Mouse (Mus musculus): ENCODE data around the gene Iqschfp. TPM values are rescaled to one million over a fixed set of nuclear protein-coding genes. Genes with fewer than 3 reads are reported as not detected.

Iqschfp gene
- polyA plus RNA-seq, 1 experiment from 2014 or later: not detected

GRCm38 (mm10) chr3:68534571-68535051 is 642.6 kb downstream of the Iqschfp start:
- Histone ChIP-seq H3K9ac (no peak overlapping the region), H3K4me3 (no peak overlapping the region), H3K4me2 (replicated peaks) (no peak overlapping the region), H3K27ac (no peak overlapping the region), H3K4me1 (peaks cover 22% of the 10 kb centered on the region), H3K36me3 (no peaks in the 10 kb centered on the region), H3K9me3 (peaks cover 9% of the 10 kb centered on the region), H3K27me3 (no peaks in the 10 kb centered on the region)
- ATAC-seq (ENCODE audit: low FRiP score, low read depth): no peak
- WGBS: 22% methylated on average over 7 of the region's 7 CpGs

GRCm38 (mm10) chr3:68535160-68535728 is 643.2 kb downstream of the Iqschfp start:
- Histone ChIP-seq H3K36me3 (no peaks in the 10 kb centered on the region), H3K27ac (no peak overlapping the region)
- no peak for ATAC-seq (ENCODE audit: low FRiP score, low read depth)

GRCm38 (mm10) chr3:68536071-68536470 is 644.0 kb downstream of the Iqschfp start:
- WGBS: 62% methylated on average over 3 of the region's 3 CpGs

More at GRCm38 (mm10) chr3:68535160-68535728, 643.2 kb downstream of the Iqschfp start:
- H3K4me1 ChIP-seq: peaks cover 25% of the 10 kb centered on the region
- no peak overlapping the region for H3K9ac ChIP-seq
- H3K4me3 ChIP-seq: no peak overlapping the region
- H3K9me3 ChIP-seq: peaks cover 9% of the 10 kb centered on the region
- 79% methylated on average over 7 of the region's 7 CpGs for WGBS
- H3K27me3 ChIP-seq: peaks cover 2% of the 10 kb centered on the region; the same call in 1 of the 2 replicates
- no peak overlapping the region for H3K4me2 ChIP-seq (replicated peaks)

GRCm38 (mm10) chr3:68541688-68542087 is 649.7 kb downstream of the Iqschfp start:
- Histone ChIP-seq H3K9ac (no peak overlapping the region), H3K27ac (no peak overlapping the region), H3K36me3 (no peaks in the 10 kb centered on the region), H3K4me3 (no peak overlapping the region), H3K9me3 (peaks cover 3% of the 10 kb centered on the region; the same call in 1 of the 2 replicates), H3K4me1 (peaks cover 14% of the 10 kb centered on the region), H3K27me3 (peaks cover 18% of the 10 kb centered on the region; the same call in 1 of the 2 replicates), H3K4me2 (replicated peaks) (no peak overlapping the region)
- 79% methylated on average over 8 of the region's 8 CpGs for WGBS
- no peak for ATAC-seq (ENCODE audit: low FRiP score, low read depth)

More at GRCm38 (mm10) chr3:68536071-68536470, 644.0 kb downstream of the Iqschfp start:
- H3K27me3 ChIP-seq: peaks cover 9% of the 10 kb centered on the region; the same call in 1 of the 2 replicates
- H3K9ac ChIP-seq: no peak overlapping the region
- no peak overlapping the region for H3K27ac ChIP-seq
- no peak overlapping the region for H3K4me3 ChIP-seq
- peaks cover 9% of the 10 kb centered on the region for H3K9me3 ChIP-seq
- peaks cover 25% of the 10 kb centered on the region for H3K4me1 ChIP-seq
- H3K4me2 ChIP-seq (replicated peaks): no peak overlapping the region
- H3K36me3 ChIP-seq: no peaks in the 10 kb centered on the region
- ATAC-seq (ENCODE audit: low FRiP score, low read depth): no peak

- no peak overlapping the region for H3K27ac ChIP-seq
- peak overlapping the region; percentile 24 for H3K4me3 ChIP-seq
- H3K4me1 ChIP-seq: peaks cover 14% of the 10 kb centered on the region
- peak overlapping the region; percentile 56 for H3K4me2 ChIP-seq (replicated peaks)
- WGBS: 7% methylated on average over 7 of the region's 7 CpGs
- H3K36me3 ChIP-seq: no peaks in the 10 kb centered on the region
- H3K27me3 ChIP-seq: peaks cover 18% of the 10 kb centered on the region; the same call in 1 of the 2 replicates
- H3K9me3 ChIP-seq: no peaks in the 10 kb centered on the region
- H3K9ac ChIP-seq: no peak overlapping the region
- ATAC-seq (ENCODE audit: low FRiP score, low read depth): peak; percentile 49
Observed at GRCm38 (mm10) chr3:68542944-68543501, 651.0 kb downstream of the Iqschfp start.

GRCm38 (mm10) chr3:68544811-68545210 is 652.8 kb downstream of the Iqschfp start:
- Histone ChIP-seq H3K27ac (no peak overlapping the region), H3K4me2 (replicated peaks) (no peak overlapping the region), H3K4me3 (no peak overlapping the region), H3K27me3 (peaks cover 18% of the 10 kb centered on the region; the same call in 1 of the 2 replicates), H3K4me1 (peaks cover 6% of the 10 kb centered on the region; the same call in 1 of the 2 replicates), H3K36me3 (no peaks in the 10 kb centered on the region), H3K9me3 (no peaks in the 10 kb centered on the region), H3K9ac (no peak overlapping the region)
- WGBS: 73% methylated on average over 7 of the region's 7 CpGs
- no peak for ATAC-seq (ENCODE audit: low FRiP score, low read depth)

- no peaks in the 10 kb centered on the region for H3K36me3 ChIP-seq
- peaks cover 11% of the 10 kb centered on the region; the same call in 1 of the 2 replicates for H3K27me3 ChIP-seq
- WGBS: 57% methylated on average over 6 of the region's 6 CpGs
- no peak overlapping the region for H3K4me2 ChIP-seq (replicated peaks)
- H3K4me3 ChIP-seq: no peak overlapping the region
- H3K4me1 ChIP-seq: peaks cover 5% of the 10 kb centered on the region; the same call in 1 of the 2 replicates
- H3K9ac ChIP-seq: no peak overlapping the region
- H3K27ac ChIP-seq: no peak overlapping the region
- no peak for ATAC-seq (ENCODE audit: low FRiP score, low read depth)
- no peaks in the 10 kb centered on the region for H3K9me3 ChIP-seq
Observed at GRCm38 (mm10) chr3:68545898-68546297, 653.9 kb downstream of the Iqschfp start.

- Histone ChIP-seq H3K4me3 (no peak overlapping the region), H3K4me1 (0 out of 2 replicates have a peak, but pooled peaks cover 2% of the 10 kb centered on the region), H3K27ac (no peak overlapping the region), H3K9ac (no peak overlapping the region), H3K9me3 (no peaks in the 10 kb centered on the region), H3K36me3 (no peaks in the 10 kb centered on the region), H3K4me2 (replicated peaks) (no peak overlapping the region), H3K27me3 (0 out of 2 replicates have a peak, but pooled peaks cover 5% of the 10 kb centered on the region)
- 88% methylated on average over 4 of the region's 4 CpGs for WGBS
- no peak for ATAC-seq (ENCODE audit: low FRiP score, low read depth)
Observed at GRCm38 (mm10) chr3:68555087-68555662, 663.1 kb downstream of the Iqschfp start.

GRCm38 (mm10) chr3:68556891-68557290 is 664.9 kb downstream of the Iqschfp start:
- Histone ChIP-seq H3K4me3 (no peak overlapping the region), H3K9me3 (no peaks in the 10 kb centered on the region), H3K27ac (no peak overlapping the region), H3K4me1 (0 out of 2 replicates have a peak, but pooled peaks cover 2% of the 10 kb centered on the region), H3K36me3 (no peaks in the 10 kb centered on the region), H3K27me3 (0 out of 2 replicates have a peak, but pooled peaks cover 5% of the 10 kb centered on the region), H3K4me2 (replicated peaks) (no peak overlapping the region), H3K9ac (no peak overlapping the region)
- 88% methylated on average over 9 of the region's 9 CpGs for WGBS
- no peak for ATAC-seq (ENCODE audit: low FRiP score, low read depth)

GRCm38 (mm10) chr3:68558744-68559143 is 666.7 kb downstream of the Iqschfp start:
- Histone ChIP-seq H3K4me2 (replicated peaks) (no peak overlapping the region), H3K9me3 (no peaks in the 10 kb centered on the region), H3K36me3 (no peaks in the 10 kb centered on the region), H3K27ac (no peak overlapping the region), H3K4me1 (0 out of 2 replicates have a peak, but pooled peaks cover 2% of the 10 kb centered on the region), H3K9ac (no peak overlapping the region), H3K4me3 (no peak overlapping the region), H3K27me3 (no peaks in the 10 kb centered on the region)
- ATAC-seq (ENCODE audit: low FRiP score, low read depth): no peak
- WGBS: 89% methylated on average over 6 of the region's 6 CpGs

GRCm38 (mm10) chr3:68560057-68560456 is 668.0 kb downstream of the Iqschfp start:
- Histone ChIP-seq H3K9ac (no peak overlapping the region), H3K36me3 (no peaks in the 10 kb centered on the region), H3K27ac (no peak overlapping the region), H3K4me2 (replicated peaks) (no peak overlapping the region), H3K9me3 (no peaks in the 10 kb centered on the region), H3K27me3 (no peaks in the 10 kb centered on the region), H3K4me3 (no peak overlapping the region), H3K4me1 (0 out of 2 replicates have a peak, but pooled peaks cover 2% of the 10 kb centered on the region)
- no peak for ATAC-seq (ENCODE audit: low FRiP score, low read depth)
- 83% methylated on average over 5 of the region's 5 CpGs for WGBS

GRCm38 (mm10) chr3:68562838-68563237 is 670.8 kb downstream of the Iqschfp start:
- 0 out of 2 replicates have a peak, but pooled peaks cover 2% of the 10 kb centered on the region for H3K4me1 ChIP-seq
- no peaks in the 10 kb centered on the region for H3K36me3 ChIP-seq
- H3K9ac ChIP-seq: no peak overlapping the region
- H3K27ac ChIP-seq: no peak overlapping the region
- WGBS: 71% methylated on average over 2 of the region's 2 CpGs
- no peaks in the 10 kb centered on the region for H3K9me3 ChIP-seq
- no peak overlapping the region for H3K4me2 ChIP-seq (replicated peaks)
- ATAC-seq (ENCODE audit: low FRiP score, low read depth): no peak
- no peak overlapping the region for H3K4me3 ChIP-seq
- no peaks in the 10 kb centered on the region for H3K27me3 ChIP-seq
